Mouse (Mus musculus): Measurements from ENCODE around the gene Mrpl14.

The Mrpl14 gene

DNA sequence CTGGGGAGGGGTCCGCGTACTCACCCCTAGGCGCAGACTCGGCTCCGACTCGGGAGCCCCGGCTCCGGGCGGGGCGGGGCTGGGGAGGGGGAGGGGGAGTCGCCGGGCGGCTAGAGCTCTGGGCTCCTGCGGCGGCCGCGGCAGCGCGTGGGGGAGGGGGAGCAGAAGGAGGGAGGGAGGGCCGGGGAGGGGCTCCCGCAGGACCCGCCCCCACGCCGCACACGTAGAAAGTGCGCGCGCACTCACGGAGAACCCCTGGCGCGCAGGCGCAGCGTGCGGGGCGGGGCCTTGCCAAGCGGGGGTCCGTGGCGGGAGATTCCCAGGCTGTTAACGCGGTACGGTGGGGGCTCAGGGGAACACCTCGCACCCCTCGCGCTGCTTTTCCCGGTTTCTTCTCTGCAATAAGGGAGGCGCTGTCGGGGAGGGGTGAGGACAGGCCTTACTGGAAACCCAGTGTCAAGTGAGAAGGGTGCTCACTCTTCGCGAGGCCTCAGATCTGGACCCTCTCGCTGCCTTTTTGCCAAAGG lies at the start of gene Mrpl14:
Gene Mrpl14, plus strand, starts transcription at position 230 of the 527 bp plus-strand sequence.
- DNase-seq: peak; percentile 92

DNA sequence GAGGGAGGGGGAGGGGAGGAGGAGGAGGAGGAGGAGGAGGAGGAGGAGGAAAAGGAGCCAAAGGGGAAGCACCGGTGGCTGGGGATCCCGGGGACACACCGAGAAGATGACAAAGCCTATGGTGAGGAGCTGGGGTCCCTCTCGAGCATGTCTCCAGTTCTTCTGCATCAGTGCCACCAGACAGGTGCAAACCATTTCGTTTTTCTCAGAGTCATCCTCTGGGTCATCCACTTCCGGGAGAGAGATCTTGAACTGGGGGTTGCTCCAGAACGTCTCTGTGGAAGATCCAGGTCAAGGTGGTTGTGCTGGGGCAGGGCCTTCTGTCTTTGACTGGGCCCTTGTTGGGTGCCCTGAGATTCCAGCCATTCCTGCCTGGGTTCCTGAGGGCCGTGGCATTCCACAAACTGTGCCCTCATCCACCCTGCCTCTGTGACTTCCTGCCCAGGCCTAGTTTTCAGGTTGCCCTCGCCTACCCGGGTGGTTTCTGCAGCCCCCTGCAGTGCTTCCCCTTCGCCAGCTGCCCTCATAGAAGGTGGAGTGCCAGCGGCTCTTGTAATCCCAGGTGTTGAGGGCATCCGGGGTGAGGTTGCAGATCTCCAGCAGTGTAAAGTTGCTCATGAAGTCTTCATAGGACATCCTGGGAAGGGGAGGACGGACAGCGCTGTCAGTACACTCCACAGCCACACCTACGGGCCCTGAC lies 47.4 kb upstream of the Mrpl14 start:
- no peak for DNase-seq

DNA sequence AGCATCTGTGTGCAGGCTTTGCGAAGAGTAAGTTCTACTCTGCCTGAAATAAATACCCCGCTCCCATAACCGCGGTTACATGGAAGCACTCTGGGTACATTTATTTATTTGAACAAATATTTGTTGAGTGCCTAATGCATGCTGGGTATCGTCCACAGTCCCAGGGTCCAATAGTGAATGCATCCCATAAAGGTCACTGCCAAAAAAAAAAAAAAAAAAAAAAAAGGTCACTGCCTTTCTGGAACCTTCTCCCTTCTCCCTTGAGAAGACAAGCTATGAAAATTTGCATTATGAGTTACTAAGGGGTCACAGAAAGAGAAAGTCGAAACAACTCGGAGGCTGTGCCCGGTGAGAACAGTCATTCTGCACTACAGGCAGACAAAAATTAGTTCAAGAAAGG lies 44.1 kb upstream of the Mrpl14 start:
- no peak for DNase-seq

DNA sequence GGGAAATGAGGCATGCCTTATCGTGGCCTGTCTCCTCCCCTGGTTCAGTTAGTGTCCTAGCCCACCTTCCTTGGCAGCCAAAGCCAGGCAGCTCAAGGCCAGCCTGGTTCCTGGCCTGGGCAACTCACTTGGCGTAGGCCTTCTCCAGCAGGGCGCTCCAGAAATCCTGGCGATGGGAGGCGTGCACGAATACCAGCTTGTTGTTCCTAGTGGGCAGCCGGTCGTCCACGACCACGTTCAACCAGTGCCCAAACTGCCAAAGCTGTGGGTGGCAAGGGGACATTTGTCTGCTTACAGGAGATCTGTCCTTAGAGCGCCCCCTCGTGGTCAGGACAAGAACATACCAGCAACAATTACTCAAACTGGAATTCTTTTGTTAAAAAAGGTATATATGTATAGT lies 43.4 kb upstream of the Mrpl14 start:
- DNase-seq: peak; percentile 82

DNA sequence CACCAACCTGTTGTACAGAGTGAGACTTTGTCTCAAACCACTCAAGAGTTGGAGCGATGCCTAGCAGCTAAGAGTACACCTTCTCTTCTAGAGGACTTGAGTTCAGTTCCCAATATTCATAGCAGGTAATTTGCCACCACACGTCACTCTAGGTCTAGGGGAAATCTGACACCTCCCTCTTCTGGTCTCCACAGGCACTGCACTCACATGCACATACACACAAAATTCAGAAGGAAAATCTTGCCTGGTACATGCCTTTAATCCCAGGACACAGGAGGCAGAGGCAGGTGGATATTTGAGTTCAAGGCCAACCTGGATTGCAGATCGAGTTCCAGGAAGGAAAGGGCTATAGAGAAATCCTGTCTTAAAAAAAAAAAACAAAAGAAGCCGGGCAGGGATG lies 41.9 kb upstream of the Mrpl14 start:
- no peak for DNase-seq

DNA sequence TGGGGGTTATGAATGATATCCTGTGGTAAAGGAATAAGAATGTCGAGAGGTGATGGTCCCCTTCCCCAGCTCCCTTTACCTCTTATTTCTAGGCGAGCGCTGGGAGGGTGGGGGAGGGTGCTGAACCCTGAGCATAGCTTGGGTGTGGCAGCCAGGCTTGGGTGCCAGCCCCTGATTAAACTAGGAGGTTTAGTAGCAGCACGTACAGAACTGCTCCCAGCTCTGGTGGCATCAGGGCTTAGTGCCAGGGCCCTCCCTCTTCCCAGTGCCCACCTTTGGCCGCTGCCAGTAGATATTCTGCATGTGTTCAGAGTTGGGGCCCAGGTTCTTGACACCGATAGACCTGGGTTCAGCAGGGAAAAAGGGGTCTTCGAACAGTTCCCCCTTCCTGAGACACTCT lies 32.9 kb upstream of the Mrpl14 start:
- no peak for DNase-seq

DNA sequence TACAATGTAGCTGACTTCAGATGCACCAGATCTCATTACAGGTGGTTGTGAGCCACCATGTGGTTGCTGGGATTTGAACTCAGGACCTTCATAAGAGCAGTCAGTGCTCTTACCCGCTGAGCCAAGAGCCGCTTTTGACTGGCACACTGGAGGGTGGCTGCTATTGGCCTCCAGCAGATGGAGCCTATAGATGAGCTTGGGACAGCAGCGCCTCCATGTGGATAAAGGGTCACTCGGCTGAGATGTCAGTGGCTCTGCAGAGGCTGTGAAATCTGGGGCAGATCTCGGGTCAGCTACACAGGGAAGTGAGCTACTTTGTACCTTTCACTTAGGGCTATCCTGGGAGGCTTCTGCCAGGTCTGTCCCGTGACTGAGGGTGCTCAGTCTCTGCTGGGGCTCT lies 30.3 kb upstream of the Mrpl14 start:
- DNase-seq: no peak

DNA sequence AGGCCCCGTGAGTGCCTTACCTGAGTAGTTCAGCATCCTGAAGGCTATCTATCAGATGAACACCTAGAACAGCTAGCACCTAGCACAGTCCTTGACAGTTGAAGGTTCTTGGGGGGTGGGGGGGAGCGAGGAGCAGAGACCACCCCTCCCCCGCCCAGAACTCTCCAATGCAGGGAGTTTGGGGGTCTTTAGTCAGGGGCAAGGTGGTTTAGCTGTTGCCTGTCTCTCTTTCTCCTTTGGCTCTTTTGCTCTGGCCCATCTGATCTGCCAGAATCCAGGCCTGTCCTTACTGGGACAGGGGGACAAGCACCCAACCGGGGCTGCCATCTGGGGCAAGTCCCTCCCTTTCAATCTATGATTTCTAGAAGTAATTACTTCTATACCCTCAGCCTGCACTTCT lies 26.9 kb upstream of the Mrpl14 start, which contains the start of gene Capn11:
Gene Capn11, minus strand, starts transcription at position 101 of the 400 bp plus-strand sequence.
- DNase-seq: no peak

DNA sequence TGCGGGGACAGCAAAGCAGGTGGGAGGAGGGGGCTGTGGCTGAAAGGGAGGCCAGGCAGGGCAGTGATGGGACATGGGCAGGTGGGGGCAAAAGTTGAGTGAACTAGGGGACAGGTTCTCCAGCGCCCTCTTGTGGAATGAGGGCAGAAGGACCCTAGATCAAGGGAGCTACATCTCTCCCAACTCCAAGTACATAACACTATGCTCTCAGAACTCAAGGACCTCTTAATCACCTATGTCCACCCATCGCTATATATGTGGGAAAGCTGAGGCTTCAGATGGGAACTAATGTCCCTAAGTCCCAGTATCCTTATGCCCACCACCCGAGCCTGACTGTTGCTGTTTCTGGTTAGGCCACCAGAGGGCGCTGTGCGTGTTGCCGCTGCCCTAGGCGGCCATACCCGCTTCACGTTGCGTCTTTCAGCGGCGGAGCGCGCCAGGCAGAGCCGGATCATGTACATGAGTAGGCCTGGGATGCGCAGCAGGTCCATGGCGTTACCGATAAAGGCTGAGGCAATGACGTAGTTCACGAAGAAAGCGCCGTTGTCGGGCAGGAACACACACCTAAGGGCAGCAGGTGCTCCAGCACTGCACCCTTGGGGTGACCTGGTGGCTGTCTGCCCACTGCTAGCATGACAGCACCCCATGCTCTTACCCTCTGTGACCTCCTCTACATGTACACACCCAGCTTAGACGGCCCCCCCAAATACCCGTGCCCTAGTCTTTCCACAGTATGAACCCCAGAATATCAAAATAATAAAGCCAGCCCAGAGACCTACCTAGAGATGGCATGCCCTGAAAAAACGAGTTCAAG lies 22.8 kb upstream of the Mrpl14 start:
- peak; percentile 86 for DNase-seq

DNA sequence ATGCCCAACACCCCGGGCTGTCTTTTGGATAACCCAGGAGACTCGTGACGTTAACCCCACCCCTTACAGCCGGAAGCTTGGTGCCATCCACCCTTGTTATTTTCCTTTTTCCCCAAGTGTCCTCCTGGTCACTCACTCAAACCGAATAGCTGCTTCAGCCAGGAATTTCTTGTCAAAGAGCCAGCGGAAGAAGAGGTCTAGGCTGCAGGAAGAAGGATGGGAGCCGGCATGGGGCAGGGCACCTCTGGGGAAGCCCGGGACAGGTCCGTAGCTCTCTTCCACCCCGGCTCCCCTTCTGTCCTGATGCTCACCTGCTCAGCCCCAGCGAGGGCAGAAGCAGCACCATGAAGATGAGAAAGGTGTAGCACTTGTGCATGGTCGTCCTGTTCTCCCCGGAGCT lies 21.5 kb upstream of the Mrpl14 start:
- no peak for DNase-seq

DNA sequence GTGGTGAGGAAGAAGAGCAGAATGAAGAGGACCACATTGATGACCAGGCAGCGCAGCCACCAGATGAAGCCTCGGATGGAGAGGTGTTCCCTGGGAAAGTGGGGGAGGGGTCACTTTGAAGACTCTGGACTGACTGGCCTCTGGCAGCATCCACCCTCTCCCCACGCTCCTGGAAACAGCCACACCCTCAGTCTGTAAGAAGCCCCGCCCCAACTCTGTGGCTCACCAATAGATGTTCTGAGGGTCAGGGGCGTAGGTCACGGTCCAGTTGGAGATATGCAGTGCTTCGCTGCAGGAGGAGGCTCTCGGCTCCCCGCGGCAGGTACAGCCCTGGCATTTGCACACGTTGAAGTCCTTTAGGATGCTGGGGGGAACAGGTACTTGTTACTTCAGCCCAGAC lies 20.0 kb upstream of the Mrpl14 start:
- DNase-seq: no peak

DNA sequence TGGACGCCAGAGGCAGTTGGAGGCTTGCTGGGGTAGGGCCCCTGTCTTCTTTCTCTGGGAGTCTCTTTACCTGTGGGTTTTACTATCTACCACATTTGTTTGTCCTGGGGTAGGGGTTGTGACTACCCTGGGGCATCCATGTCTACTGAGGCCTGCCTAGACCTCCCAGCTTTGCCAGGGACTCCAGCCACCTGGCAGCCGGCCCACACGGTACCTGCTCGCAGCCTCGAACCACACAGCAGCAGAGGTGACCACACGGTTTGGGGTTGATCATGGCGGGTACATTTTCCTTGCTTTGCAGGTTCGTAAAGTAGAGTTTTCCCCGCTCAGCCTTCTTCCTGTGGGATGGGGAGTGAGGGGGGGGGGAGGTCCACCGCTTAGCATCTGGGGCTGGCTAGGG lies 18.6 kb upstream of the Mrpl14 start:
- no peak for DNase-seq

DNA sequence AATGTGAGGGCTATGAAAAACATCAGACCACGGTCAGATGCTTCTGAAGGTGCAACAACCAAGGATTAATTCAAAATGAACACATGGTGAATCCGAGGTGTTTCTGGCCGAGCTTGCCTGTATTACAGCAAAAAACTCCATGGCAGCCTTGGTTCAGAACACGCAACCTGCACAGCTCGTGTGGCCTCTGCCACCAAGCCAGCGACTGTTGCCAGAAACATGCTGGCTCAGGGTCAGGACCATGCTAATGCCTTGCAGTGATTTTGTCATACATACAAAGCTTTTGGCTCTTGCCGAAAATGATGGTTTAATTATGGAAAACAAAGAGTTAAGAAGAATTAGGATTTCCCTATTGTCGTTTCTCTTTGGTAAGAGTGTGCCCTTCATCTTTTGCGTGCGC lies 18.1 kb upstream of the Mrpl14 start:
- no peak for DNase-seq

DNA sequence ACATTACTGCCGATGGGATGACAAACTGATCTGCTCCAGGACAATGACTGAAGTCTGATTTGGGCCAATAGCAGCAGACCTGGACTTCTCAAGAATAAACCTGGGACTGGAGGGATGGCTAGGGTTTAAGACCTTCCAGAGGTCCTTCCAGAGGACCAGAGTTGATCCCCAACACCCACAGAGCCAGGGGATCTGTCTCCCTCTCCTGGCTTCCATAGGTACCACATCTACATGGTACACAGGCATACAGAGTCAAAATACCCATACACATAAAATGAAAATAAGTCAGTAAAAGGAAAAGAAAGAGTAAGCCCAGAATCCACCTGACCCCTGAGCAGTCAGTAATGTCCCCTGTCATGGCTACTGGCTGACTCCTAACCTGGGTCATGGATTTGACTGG lies 14.3 kb upstream of the Mrpl14 start:
- DNase-seq: no peak

DNA sequence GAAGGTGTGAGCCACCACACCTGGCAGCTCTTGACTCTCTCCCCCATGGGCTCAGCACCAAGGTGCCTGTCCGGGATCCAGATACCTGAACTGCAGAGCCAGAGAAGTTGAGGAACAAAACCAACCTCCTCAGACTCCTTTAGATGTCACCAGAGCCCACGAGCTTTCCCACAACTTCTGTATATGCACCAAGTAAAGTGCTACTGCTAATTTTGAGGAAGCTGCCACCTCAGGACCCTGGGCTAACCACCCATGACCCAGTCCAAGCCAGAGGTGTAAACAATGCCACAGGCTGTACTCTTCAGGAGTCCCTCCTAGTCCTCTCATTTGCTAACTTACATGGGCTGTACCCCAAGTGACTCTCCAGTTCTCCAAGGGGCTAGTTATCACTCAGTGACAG lies 13.5 kb upstream of the Mrpl14 start:
- DNase-seq: no peak

DNA sequence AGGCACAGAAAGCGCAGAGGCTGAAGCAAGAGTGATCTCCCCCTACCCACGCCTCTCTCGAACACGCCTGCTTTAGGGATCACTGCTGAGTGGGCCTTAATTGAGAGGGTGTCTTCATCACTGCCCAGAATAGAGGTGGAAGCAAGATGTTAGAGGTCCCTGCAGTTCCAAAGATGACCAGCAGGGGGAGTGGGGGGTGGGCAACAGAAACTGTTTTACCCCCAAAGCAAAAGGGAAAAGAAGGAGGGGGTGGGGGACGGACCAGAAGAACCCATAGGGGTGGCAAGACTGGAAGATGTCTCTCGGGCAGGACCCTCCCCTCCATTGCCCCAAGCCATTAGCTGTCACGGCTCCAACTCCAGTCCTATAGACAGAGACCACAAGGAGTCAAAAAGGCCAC lies 8.0 kb upstream of the Mrpl14 start:
- DNase-seq: peak; percentile 68

DNA sequence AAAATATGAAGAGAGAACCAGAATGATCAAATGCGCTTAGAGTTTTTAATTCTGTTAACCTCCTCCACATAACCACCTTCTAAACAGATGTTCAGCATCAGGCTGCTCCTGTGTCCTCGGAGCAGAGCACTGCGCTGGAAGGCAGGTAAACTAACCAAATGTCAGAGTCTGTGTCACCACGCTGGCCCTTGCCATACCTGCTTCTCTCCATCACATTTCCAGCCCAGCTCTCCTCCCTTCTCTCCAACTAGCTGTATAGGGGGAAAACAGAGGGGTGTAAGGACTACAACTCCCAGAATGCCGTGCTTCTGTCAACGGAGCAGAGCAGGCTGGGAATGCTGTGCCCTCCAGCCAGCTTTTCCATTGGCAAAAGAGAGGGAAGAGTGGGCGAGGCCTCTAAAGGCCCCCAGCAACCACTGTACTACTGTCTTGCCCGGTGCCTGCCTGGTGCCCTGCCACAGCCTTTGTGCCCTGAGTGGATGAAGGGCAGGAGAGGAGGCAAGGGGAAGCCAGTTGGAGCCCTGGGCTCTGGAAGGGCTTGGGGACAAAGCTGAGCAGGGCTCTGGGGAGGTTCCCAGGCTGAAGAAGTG lies 5.6 kb upstream of the Mrpl14 start:
- DNase-seq: peak; percentile 52

DNA sequence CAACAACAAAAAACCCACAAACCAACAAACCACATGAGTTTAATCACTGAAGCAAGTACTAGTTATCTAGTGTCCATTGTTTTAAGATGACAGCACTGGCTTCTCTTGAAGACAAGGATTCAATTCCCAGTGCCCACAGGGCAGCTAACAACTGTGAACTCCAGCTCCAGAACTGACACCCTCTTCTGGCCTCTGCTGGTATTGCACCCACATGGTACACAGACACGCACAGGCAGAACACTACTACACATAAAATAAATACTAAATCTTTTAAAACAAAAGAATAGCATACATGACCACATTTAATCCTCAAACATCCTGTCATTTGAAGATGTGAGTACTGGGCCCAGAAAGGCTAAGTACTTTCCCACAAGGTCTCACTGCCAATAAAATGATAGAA lies 4.5 kb upstream of the Mrpl14 start:
- DNase-seq: no peak

DNA sequence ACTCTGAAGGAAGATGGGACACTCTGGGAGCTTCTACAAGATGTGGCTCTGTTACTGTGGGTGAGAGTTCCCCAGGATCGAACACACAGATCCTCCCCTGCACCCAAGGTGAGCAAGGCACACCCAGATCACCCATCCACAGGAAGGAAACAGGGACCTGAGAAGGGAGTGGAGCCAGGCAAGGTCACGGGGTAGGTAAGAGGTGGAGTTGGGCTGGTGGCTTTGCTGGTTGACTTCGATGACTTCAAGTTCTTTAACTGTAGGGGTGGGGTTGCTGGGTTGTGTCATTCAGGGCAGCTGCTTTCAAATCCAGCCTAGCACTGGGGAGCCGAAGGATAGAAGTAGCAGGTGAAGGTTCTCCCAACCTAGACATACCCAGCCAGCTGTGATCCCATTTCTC lies 3.3 kb upstream of the Mrpl14 start:
- DNase-seq: no peak

DNA sequence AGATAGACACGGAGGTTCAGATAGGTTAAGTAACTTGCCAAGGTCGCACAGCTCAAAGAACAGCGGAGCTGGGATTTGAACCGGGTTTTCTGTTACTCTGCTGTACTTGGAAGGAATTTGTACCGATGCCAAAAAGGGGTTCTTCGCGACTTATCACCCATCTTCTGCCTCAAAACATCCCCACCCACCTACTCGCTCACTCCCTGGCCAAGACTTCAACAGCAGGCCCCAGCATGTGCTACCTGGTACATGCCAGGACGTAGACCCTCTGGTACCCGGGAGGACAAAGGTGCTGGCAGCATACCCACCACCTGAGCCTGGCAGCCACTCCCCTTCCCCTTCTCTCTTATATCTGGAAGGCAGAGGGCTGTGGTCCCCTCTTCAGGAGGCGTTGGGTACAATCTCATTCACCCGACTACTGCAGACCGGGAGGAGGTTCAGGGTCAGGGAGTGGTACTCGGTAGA lies 1.4 kb upstream of the Mrpl14 start:
- DNase-seq: no peak

DNA sequence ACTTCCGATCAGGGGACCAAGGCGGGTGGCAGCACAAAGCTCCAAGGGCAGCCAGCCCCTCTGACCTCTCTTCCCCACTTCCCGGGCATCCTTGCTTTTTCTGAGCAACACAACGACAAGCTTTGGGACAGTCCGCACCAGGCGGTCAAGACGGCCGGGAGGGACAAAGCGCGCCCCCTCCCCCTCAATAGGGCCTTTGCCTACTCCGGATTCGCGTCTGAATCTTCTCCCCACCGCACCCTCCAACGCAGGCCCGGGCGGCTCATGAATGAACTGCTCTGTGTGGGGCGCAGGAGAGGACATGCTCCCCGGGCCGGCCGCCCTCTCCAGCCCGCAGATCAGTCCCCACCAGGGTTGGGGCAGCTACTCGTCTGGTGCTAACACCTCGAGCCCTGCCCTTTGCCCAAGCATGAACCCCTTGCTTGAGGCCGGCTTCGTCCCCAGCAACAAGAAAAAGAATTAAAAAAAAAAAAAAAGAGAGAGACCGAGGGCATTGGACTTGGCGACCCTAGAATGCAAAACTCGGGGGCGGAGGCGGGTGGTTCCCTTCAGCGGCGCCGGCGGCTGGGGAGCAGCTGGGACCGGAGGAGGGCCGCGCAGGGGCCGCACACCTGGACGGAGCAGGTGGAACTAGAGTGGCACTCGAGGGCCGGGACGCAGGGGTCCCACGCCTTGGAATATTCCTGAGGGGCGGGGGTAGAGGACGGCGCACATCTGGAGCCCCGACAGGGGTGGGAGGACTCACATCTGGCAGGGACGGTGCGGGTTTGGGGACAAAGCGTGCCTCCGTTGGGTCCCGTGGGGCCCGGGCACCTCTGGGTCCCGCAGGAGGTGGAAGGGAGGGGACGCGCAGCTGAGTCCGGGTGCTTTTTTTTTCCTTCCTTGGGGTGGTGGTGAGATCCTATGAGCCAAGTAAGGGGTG lies 690 bp upstream of the Mrpl14 start:
- DNase-seq: peak; percentile 59

DNA sequence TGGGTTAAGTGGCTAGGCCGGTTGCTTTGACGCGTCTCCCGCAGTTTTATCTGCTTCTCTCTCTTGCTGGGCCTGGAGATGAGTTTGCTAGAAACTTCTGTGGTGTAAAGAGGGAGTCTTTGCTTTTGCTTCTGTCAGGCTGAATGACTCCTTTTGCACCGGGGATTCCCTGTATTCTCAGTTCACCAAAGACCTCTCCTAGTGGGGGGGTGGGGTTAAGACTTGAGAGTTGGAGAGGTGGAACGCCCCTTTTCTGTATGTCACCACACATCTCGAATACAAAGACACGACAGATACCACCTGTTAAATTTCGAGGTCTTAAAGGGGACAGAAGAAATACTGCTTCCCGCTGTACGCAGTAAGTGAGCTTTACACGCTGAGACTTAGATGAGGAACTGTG lies 594 bp downstream of the Mrpl14 start, which contains the start of gene Tmem63b:
Gene Tmem63b, minus strand, starts transcription at position 190 of the 400 bp plus-strand sequence.
- no peak for DNase-seq

DNA sequence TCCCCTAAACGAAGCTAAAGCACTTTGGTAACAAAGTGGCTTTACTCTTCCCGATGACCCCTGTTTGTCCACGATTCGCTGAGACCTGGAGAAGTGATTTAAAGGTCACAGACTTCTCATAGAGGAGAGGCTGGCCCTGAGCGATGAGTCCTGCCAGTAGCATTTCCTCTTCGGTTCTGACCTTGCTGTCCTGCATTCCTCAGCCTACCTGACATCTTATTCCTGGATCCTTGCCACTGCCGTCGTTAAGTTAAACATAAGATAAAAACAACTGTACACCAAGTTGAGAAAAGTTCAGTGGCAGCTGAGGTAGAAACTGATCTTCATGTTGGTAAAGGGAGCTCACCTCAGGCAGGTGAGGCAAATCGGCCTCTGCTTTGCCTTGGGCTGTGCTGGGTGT lies 3.0 kb downstream of the Mrpl14 start:
- DNase-seq: no peak
